Mouse (Mus musculus): ENCODE results near the gene Wdr25. TPM values are rescaled to one million over a fixed set of nuclear protein-coding genes. Genes with fewer than 3 reads are reported as not detected.

Wdr25 gene
- polyA plus RNA-seq, 1 experiment from 2014 or later, result 7.6 TPM

DNA sequence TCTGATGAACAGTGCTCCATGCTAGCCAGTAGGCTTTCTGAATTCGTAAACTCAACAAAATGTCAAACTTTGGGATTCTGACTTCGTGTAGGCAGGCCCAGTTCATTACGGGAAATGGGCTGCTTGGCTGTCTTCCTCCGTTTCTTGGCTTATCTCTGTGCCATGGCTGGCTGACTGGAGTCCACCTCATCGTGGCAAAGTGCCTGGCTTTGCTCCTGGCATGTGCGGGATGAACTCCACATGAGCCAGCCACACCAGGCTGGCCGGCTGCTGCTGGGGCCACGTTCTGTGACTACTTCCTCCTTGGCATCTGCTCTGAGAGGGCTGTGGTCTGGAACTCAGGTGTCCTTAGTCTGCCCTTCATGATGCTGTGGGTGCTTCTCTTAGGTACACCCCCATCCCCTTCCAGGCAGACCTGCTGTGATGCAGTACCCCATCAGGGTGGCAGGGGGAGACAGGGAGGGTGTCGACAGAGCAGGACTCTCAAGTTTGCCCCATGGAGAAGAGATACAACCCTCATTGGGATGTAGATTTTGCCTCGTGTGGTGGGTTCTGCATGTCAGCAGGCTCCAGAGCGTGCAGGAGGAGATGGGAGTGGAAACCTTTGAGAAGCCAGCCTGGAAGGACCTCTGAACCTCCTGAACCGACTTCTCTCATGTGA, 102.7 kb downstream of the Wdr25 start:
- Histone ChIP-seq H3K9me3 (replicated peaks; ENCODE audit: control insufficient read depth, low read length) (no peaks in the 10 kb centered on the region), H3K4me1 (ENCODE audit: control insufficient read depth, insufficient read depth, low read length) (0 out of 2 replicates have a peak, but pooled peaks cover 4% of the 10 kb centered on the region), H3K9ac (ENCODE audit: low read length) (no peak overlapping the region), H3K27me3 (ENCODE audit: control insufficient read depth, insufficient read depth, low read length) (no peaks in the 10 kb centered on the region), H3K27ac (ENCODE audit: low read length) (no peak overlapping the region), H3K4me2 (ENCODE audit: low read depth, low read length) (no peak overlapping the region), H3K36me3 (ENCODE audit: control insufficient read depth, insufficient read depth, low read length) (no peaks in the 10 kb centered on the region), H3K4me3 (replicated peaks; ENCODE audit: low read length) (no peak overlapping the region)
- ATAC-seq (ENCODE audit: insufficient read depth, low FRiP score), result no peak
- 77% methylated on average over 12 of the region's 12 CpGs for WGBS

DNA sequence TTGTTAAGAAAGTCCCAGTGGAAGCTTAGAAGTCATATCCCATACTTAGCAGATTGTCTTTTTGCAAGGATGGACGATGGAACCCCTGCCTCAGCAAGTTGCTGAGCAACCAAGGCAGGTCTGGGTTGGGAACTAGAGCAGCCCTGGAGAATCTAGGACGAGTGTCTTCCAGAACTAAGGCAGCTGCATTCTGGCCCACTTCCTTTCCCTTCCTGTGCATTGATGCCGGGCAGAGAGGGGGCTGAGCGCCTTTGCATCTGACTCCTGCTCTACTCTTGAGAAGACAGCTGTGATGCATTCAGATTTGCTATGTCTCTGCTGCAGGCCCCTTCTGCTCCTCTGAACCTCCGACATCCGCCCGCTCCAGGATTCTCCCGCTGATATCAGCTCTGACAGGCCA, 103.8 kb downstream of the Wdr25 start:
- Histone ChIP-seq H3K36me3 (ENCODE audit: control insufficient read depth, insufficient read depth, low read length) (no peaks in the 10 kb centered on the region), H3K27me3 (ENCODE audit: control insufficient read depth, insufficient read depth, low read length) (no peaks in the 10 kb centered on the region), H3K4me1 (ENCODE audit: control insufficient read depth, insufficient read depth, low read length) (0 out of 2 replicates have a peak, but pooled peaks cover 4% of the 10 kb centered on the region), H3K4me2 (ENCODE audit: low read depth, low read length) (no peak overlapping the region), H3K27ac (ENCODE audit: low read length) (no peak overlapping the region), H3K9me3 (replicated peaks; ENCODE audit: control insufficient read depth, low read length) (no peaks in the 10 kb centered on the region), H3K4me3 (replicated peaks; ENCODE audit: low read length) (no peak overlapping the region), H3K9ac (ENCODE audit: low read length) (no peak overlapping the region)
- 80% methylated on average over 8 of the region's 8 CpGs for WGBS
- no peak for ATAC-seq (ENCODE audit: insufficient read depth, low FRiP score)

DNA sequence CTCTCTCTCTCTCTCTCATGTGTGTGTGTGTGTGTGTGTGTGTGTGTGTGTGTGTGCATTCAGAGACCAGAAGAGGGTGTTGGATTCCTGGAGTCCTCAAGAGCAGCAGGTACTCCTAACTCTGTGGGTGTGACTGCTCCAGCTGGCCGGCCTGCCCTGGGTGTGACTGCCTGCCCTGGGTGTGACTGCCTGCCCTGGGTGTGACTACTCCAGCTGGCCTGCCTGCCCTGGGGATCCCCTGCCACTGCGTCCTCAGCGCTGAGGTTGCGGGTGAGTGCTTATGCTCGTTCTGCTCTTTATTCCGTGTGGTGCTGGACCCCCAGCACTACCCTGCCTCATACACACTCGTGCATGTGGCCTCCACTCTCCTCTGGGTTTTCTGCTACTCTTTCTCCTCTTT, 109.5 kb downstream of the Wdr25 start:
- H3K27me3 ChIP-seq (ENCODE audit: control insufficient read depth, insufficient read depth, low read length), result no peaks in the 10 kb centered on the region
- ATAC-seq (ENCODE audit: insufficient read depth, low FRiP score), result 0 out of 2 replicates have a peak, but pooled peaks have one; percentile 47
- WGBS, result 61% methylated on average over 7 of the region's 7 CpGs

DNA sequence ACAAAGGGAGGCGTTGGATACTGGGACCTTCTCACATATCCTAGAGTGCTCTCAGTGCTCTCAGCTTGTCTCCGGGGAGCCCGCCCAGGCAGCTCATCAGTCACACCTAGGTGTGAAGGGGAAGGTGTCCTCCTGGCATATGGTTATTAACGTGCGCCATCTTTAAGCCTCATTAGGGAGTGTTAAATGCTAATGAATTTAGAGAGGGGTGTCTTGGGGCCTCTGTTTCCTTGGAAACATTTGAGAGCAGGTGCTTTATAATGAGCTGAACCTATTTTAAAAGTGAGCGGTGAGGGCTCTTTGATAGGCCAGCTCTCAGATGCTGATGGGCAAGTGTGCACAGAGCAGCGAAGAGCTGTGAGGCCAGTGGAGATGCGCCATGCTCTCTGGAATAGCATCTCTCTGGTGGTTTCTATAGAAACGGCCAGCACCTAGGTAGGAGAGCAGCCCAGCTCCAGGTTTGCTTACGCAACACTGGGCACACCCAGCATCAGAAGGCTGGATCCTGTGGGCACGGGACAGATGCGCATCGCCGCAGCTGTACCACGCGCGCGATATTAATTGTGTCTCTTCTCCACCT, 116.7 kb downstream of the Wdr25 start:
- 77% methylated on average over 18 of the region's 18 CpGs for WGBS
- H3K4me3 ChIP-seq (replicated peaks; ENCODE audit: low read length), result no peak overlapping the region
- no peak for ATAC-seq (ENCODE audit: insufficient read depth, low FRiP score)
- no peaks in the 10 kb centered on the region for H3K36me3 ChIP-seq (ENCODE audit: control insufficient read depth, insufficient read depth, low read length)
- H3K9ac ChIP-seq (ENCODE audit: low read length), result no peak overlapping the region
- no peak overlapping the region for H3K4me2 ChIP-seq (ENCODE audit: low read depth, low read length)
- no peaks in the 10 kb centered on the region for H3K27me3 ChIP-seq (ENCODE audit: control insufficient read depth, insufficient read depth, low read length)
- H3K9me3 ChIP-seq (replicated peaks; ENCODE audit: control insufficient read depth, low read length), result no peaks in the 10 kb centered on the region
- H3K27ac ChIP-seq (ENCODE audit: low read length), result no peak overlapping the region
- H3K4me1 ChIP-seq (ENCODE audit: control insufficient read depth, insufficient read depth, low read length), result no peaks in the 10 kb centered on the region

More for the DNA sequence above, 109.5 kb downstream of the Wdr25 start:
- no peak overlapping the region for H3K4me2 ChIP-seq (ENCODE audit: low read depth, low read length)
- H3K36me3 ChIP-seq (ENCODE audit: control insufficient read depth, insufficient read depth, low read length), result no peaks in the 10 kb centered on the region
- no peaks in the 10 kb centered on the region for H3K4me1 ChIP-seq (ENCODE audit: control insufficient read depth, insufficient read depth, low read length)
- no peak overlapping the region for H3K27ac ChIP-seq (ENCODE audit: low read length)
- no peak overlapping the region for H3K9ac ChIP-seq (ENCODE audit: low read length)
- no peaks in the 10 kb centered on the region for H3K9me3 ChIP-seq (replicated peaks; ENCODE audit: control insufficient read depth, low read length)
- H3K4me3 ChIP-seq (replicated peaks; ENCODE audit: low read length), result no peak overlapping the region

DNA sequence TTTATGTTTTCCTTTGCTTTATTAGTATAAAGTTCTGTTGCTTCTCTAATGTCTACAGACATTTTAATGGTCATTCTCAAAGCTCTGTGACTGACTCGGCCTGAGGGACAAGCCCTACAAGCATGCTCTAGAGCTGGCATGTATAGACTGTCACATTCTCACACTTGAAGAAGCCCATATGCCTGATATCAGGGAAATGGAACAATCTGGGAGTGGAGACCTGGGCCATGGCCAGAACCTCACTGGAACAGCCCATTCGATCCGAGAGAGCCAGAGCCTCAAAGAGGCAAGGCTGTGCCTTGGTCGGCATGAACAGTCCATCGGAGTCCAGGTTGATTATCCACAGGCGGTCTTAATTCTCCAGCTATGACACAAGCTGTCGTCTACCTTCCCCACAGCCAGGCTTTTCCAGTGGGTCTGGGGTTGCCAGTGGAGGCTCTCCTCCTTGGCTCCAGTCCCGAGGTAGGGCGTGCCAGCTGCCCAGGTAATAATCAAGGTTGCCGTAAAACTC, 128.8 kb downstream of the Wdr25 start:
- WGBS, result 72% methylated on average over 10 of the region's 10 CpGs
- ATAC-seq (ENCODE audit: insufficient read depth, low FRiP score), result no peak
- Histone ChIP-seq H3K9me3 (replicated peaks; ENCODE audit: control insufficient read depth, low read length) (no peaks in the 10 kb centered on the region), H3K9ac (ENCODE audit: low read length) (no peak overlapping the region), H3K27me3 (ENCODE audit: control insufficient read depth, insufficient read depth, low read length) (no peaks in the 10 kb centered on the region), H3K4me3 (replicated peaks; ENCODE audit: low read length) (no peak overlapping the region), H3K4me1 (ENCODE audit: control insufficient read depth, insufficient read depth, low read length) (no peaks in the 10 kb centered on the region), H3K4me2 (ENCODE audit: low read depth, low read length) (no peak overlapping the region), H3K36me3 (ENCODE audit: control insufficient read depth, insufficient read depth, low read length) (peaks cover 3% of the 10 kb centered on the region; the same call in 1 of the 2 replicates), H3K27ac (ENCODE audit: low read length) (no peak overlapping the region)

DNA sequence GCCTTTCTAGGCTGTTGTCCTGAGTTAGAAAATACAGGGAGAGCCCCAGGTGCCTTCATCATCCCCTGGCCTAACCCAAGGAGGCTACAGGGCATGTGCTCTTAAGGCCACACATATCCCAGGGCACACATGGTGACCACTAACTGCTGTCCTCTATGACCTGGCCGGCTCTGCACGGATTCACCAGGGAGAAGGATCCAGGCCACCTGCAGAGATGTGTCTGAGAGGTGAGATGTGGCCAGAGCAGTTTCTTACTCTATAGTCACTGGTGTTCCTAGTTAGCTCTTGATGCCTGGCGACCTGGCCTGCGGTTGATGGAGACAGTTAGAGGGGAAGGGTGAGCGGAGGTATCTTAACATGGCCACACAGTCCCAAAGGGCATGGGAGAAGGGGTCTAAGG, 129.5 kb downstream of the Wdr25 start:
- H3K36me3 ChIP-seq (ENCODE audit: control insufficient read depth, insufficient read depth, low read length), result peaks cover 3% of the 10 kb centered on the region; the same call in 1 of the 2 replicates
- H3K9me3 ChIP-seq (replicated peaks; ENCODE audit: control insufficient read depth, low read length), result no peaks in the 10 kb centered on the region
- no peak overlapping the region for H3K27ac ChIP-seq (ENCODE audit: low read length)
- H3K27me3 ChIP-seq (ENCODE audit: control insufficient read depth, insufficient read depth, low read length), result no peaks in the 10 kb centered on the region
- no peak for ATAC-seq (ENCODE audit: insufficient read depth, low FRiP score)
- no peak overlapping the region for H3K4me3 ChIP-seq (replicated peaks; ENCODE audit: low read length)
- H3K4me1 ChIP-seq (ENCODE audit: control insufficient read depth, insufficient read depth, low read length), result no peaks in the 10 kb centered on the region
- H3K9ac ChIP-seq (ENCODE audit: low read length), result no peak overlapping the region
- no peak overlapping the region for H3K4me2 ChIP-seq (ENCODE audit: low read depth, low read length)
- WGBS, result 85% methylated on average over 5 of the region's 5 CpGs

DNA sequence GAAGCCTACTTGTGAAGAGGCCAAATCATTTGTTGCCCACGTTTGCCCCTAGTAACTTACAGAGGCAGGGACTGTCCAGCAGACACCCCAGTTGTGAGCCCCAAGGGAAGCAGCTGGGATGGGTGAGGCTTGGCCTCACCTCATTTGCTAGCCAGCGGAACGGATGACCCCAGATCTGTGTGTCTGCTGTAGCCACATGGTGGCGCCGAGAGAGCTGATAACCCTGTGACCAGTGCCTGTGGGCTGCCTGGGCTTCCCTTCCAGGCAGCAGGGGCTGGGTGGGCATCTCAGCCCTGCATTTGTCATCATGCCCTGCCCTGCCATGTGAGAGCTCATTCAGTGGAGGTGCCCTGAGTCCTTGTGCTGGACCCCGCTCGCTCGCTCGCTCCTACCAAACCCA, 130.3 kb downstream of the Wdr25 start:
- WGBS, result 59% methylated on average over 9 of the region's 9 CpGs
- no peak for ATAC-seq (ENCODE audit: insufficient read depth, low FRiP score)
- Histone ChIP-seq H3K27ac (ENCODE audit: low read length) (no peak overlapping the region), H3K4me3 (replicated peaks; ENCODE audit: low read length) (no peak overlapping the region), H3K4me1 (ENCODE audit: control insufficient read depth, insufficient read depth, low read length) (no peaks in the 10 kb centered on the region), H3K27me3 (ENCODE audit: control insufficient read depth, insufficient read depth, low read length) (no peaks in the 10 kb centered on the region), H3K36me3 (ENCODE audit: control insufficient read depth, insufficient read depth, low read length) (peaks cover 3% of the 10 kb centered on the region; the same call in 1 of the 2 replicates), H3K9ac (ENCODE audit: low read length) (no peak overlapping the region), H3K4me2 (ENCODE audit: low read depth, low read length) (no peak overlapping the region), H3K9me3 (replicated peaks; ENCODE audit: control insufficient read depth, low read length) (no peaks in the 10 kb centered on the region)

DNA sequence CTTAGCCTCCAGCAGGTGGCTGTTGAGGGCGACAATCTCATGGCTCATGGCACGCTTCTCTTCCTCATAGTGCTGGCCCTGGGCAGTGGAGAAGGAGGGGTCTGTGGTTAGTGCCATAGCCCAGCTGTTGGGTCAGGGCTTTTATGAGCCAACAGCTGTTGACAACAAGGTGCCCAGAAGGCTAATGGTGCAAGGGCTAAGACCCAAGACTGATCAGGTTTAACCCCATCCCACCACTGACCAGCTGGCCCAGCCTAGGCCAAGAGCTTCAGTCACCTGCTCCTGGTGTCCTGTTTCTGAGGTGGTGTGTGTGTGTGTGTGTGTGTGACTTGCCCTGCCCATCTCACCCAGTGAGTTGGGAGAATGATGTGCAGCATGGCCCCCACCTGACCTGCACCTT, 143.6 kb downstream of the Wdr25 start:
- H3K9ac ChIP-seq (ENCODE audit: low read length), result no peak overlapping the region
- H3K27ac ChIP-seq (ENCODE audit: low read length), result no peak overlapping the region
- peaks cover 11% of the 10 kb centered on the region; the same call in 1 of the 2 replicates for H3K27me3 ChIP-seq (ENCODE audit: control insufficient read depth, insufficient read depth, low read length)
- no peaks in the 10 kb centered on the region; the same call in 1 of the 2 replicates for H3K36me3 ChIP-seq (ENCODE audit: control insufficient read depth, insufficient read depth, low read length)
- ATAC-seq (ENCODE audit: insufficient read depth, low FRiP score), result no peak
- H3K4me3 ChIP-seq (replicated peaks; ENCODE audit: low read length), result no peak overlapping the region
- H3K4me1 ChIP-seq (ENCODE audit: control insufficient read depth, insufficient read depth, low read length), result no peaks in the 10 kb centered on the region
- 94% methylated on average over 2 of the region's 2 CpGs for WGBS
- no peaks in the 10 kb centered on the region for H3K9me3 ChIP-seq (replicated peaks; ENCODE audit: control insufficient read depth, low read length)
- H3K4me2 ChIP-seq (ENCODE audit: low read depth, low read length), result no peak overlapping the region

DNA sequence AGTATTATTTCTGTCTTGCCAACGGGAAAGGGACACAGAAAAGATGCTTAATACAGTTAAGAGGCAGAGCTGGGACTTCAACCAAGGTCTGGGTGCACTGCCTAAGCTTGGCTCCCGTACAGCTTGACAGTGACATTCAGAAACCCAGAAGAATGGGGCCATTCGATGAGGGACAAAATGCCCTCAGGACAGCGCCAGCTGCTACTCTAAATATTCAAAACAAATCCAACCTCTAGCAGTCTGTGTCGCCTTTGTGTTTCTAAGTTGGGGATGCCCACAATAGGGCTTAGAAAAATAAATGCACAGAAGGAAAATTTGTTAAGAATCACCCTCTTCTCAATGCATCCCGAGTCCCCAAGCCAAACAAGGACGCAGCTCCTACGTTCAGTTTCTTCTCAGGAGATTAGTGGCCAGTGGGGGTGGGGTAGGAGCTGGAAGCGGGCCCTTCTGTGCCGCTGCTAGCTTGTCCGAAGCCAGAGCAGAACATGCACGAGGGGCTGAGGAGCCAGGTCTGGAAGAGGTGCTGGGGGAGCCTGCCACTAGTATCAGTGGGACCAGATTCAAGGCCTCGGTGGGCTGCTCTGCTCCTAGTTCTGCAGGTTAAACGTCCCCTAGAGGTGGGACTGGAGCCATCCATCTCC, 144.9 kb downstream of the Wdr25 start:
- H3K27ac ChIP-seq (ENCODE audit: low read length), result no peak overlapping the region
- H3K4me3 ChIP-seq (replicated peaks; ENCODE audit: low read length), result no peak overlapping the region
- no peaks in the 10 kb centered on the region for H3K4me1 ChIP-seq (ENCODE audit: control insufficient read depth, insufficient read depth, low read length)
- no peak overlapping the region for H3K9ac ChIP-seq (ENCODE audit: low read length)
- no peak for ATAC-seq (ENCODE audit: insufficient read depth, low FRiP score)
- peaks cover 7% of the 10 kb centered on the region; the same call in 1 of the 2 replicates for H3K27me3 ChIP-seq (ENCODE audit: control insufficient read depth, insufficient read depth, low read length)
- no peak overlapping the region for H3K4me2 ChIP-seq (ENCODE audit: low read depth, low read length)
- no peaks in the 10 kb centered on the region; the same call in 1 of the 2 replicates for H3K36me3 ChIP-seq (ENCODE audit: control insufficient read depth, insufficient read depth, low read length)
- no peaks in the 10 kb centered on the region for H3K9me3 ChIP-seq (replicated peaks; ENCODE audit: control insufficient read depth, low read length)
- 56% methylated on average over 14 of the region's 14 CpGs for WGBS
